Mouse (Mus musculus): ENCODE results near the gene Gng5. TPM values are rescaled to one million over a fixed set of nuclear protein-coding genes. Genes with fewer than 3 reads are reported as not detected.

The Gng5 gene
- 568 TPM for polyA plus RNA-seq (2014; fragmentation: Illumina TruSeq; extraction: RNeasy Lipid Tissue Mini Kit (QIAGEN cat#74804); ENCODE audit: low read depth, low replicate concordance)

GRCm38 (mm10) chr3:146499431-146500002 is at the start of gene Gng5, which contains the start of gene Spata1:
TSS of gene Gng5 (plus strand) at chr3:146499807.
TSS of gene Spata1 (minus strand) at chr3:146499753.

GRCm38 (mm10) chr3:146520798-146521651 is 21.4 kb downstream of the Gng5 start, which contains the start of gene Rpf1:
TSS of gene Rpf1 (minus strand) at chr3:146521429.

Other genes starting within 250 kb of the Gng5 start
- 9.2 TPM for gene Ssx2ip, start 95.2 kb upstream of the Gng5 start, polyA plus RNA-seq (2014; fragmentation: Illumina TruSeq; extraction: RNeasy Lipid Tissue Mini Kit (QIAGEN cat#74804); ENCODE audit: low read depth, low replicate concordance)
- gene Ctbs, start 50.0 kb upstream of the Gng5 start, polyA plus RNA-seq (2014; fragmentation: Illumina TruSeq; extraction: RNeasy Lipid Tissue Mini Kit (QIAGEN cat#74804); ENCODE audit: low read depth, low replicate concordance): 20.8 TPM
- gene Spata1, start 54 bp upstream of the Gng5 start, polyA plus RNA-seq (2014; fragmentation: Illumina TruSeq; extraction: RNeasy Lipid Tissue Mini Kit (QIAGEN cat#74804); ENCODE audit: low read depth, low replicate concordance): 5.2 TPM
- 64.1 TPM for gene Rpf1, start 21.6 kb downstream of the Gng5 start, polyA plus RNA-seq (2014; fragmentation: Illumina TruSeq; extraction: RNeasy Lipid Tissue Mini Kit (QIAGEN cat#74804); ENCODE audit: low read depth, low replicate concordance)
- gene Uox, start 70.6 kb downstream of the Gng5 start, polyA plus RNA-seq (2014; fragmentation: Illumina TruSeq; extraction: RNeasy Lipid Tissue Mini Kit (QIAGEN cat#74804); ENCODE audit: low read depth, low replicate concordance): 2,717 TPM
- gene Dnase2b, start 115.8 kb downstream of the Gng5 start, polyA plus RNA-seq (2014; fragmentation: Illumina TruSeq; extraction: RNeasy Lipid Tissue Mini Kit (QIAGEN cat#74804); ENCODE audit: low read depth, low replicate concordance): 18.3 TPM
- gene 4930503B20Rik, start 151.5 kb downstream of the Gng5 start, polyA plus RNA-seq (2014; fragmentation: Illumina TruSeq; extraction: RNeasy Lipid Tissue Mini Kit (QIAGEN cat#74804); ENCODE audit: low read depth, low replicate concordance): not detected
- gene Samd13, start 185.8 kb downstream of the Gng5 start, polyA plus RNA-seq (2014; fragmentation: Illumina TruSeq; extraction: RNeasy Lipid Tissue Mini Kit (QIAGEN cat#74804); ENCODE audit: low read depth, low replicate concordance): not detected

All from liver, adult 10 weeks (tissue).